Mouse (Mus musculus) lung, postnatal 0 days (tissue): Measurements from ENCODE around the gene Dennd2d.

Experiments used
- CTCF ChIP-seq: IDR thresholded peaks from 2 replicates; pipeline ENCODE4 v1.5.1; 2016; ENCODE audit warnings: antibody characterized with exemption, mild to moderate bottlenecking
- EP300 ChIP-seq: IDR thresholded peaks from 2 replicates; pipeline ENCODE4 v1.6.1; 2016; ENCODE audit warnings: antibody characterized with exemption, mild to moderate bottlenecking, control low read depth

GRCm38 (mm10) chr3:106495346-106496044, 13.3 kb downstream of the Dennd2d start:
- no peak for TF ChIP-seq CTCF
- no peak for TF ChIP-seq EP300
